Mouse (Mus musculus) liver, adult 2 months (tissue): ENCODE data around the gene Sh3bp5.

Experiments used
- CTCF ChIP-seq: fragments of 200-500 bp; IDR thresholded peaks from 2 replicates; pipeline ENCODE4 v1.5.1; 2011; ENCODE audit warnings: low read depth, low read length, control low read depth
- POLR2A ChIP-seq: fragments of 200-500 bp; IDR thresholded peaks from 2 replicates; pipeline ENCODE4 v1.6.1; 2011; ENCODE audit warnings: low read length, control low read depth; ENCODE audit not compliant: insufficient read depth; ENCODE audit errors: extremely low read depth

DNA sequence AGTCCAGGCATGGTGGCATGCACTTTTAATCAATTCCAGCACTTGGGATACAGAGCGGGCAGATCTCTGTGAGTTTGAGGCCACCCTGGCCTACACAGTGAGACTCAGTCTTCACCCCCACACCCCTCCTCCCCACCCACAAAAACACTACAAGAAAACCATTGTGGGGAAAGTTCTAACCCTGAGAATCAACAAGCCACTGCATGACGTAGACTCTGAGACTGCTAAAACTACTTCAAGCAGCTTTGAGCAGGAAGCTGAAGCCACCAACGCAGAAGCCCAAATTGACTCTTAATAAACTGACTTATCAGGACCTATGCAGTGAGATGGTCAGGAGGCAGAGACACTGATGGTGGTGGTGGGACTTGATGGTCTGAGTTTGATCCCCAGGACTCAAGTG, 36.6 kb downstream of the Sh3bp5 start:
- TF ChIP-seq POLR2A (no peak), CTCF (no peak)
